Mouse (Mus musculus) liver, embryonic 14.5 days (tissue): ENCODE results near the gene Gda. TPM values are rescaled to one million over a fixed set of nuclear protein-coding genes. Genes with fewer than 3 reads are reported as not detected.

Experiments used
- ATAC-seq: fragments of 200-750 bp; cut with Nextera tagmentation; 2 replicates; pipeline ENCODE4 v1.8.0; 2017; ENCODE audit warnings: moderate number of reproducible peaks, mild to moderate bottlenecking, moderate library complexity; ENCODE audit not compliant: insufficient read depth
- DNase-seq, 3 experiments: peaks; one replicate each; pipeline ENCODE4 v3.0.0-alpha.2; 2012 to 2013; ENCODE audit warnings: low read depth in 3 of 3, low spot score in 3 of 3
- H3K27ac ChIP-seq: fragments of 300-500 bp; sonication (generic); 2 replicates; pipeline ENCODE4 v1.5.1; 2014; ENCODE audit warnings: moderate library complexity, mild to moderate bottlenecking, control low read depth, inconsistent platforms
- H3K27me3 ChIP-seq: fragments of 300-500 bp; sonication (generic); 2 replicates; pipeline ENCODE4 v1.6.1; 2014; ENCODE audit warnings: mild to moderate bottlenecking, low read length, moderate library complexity; ENCODE audit not compliant: control insufficient read depth, insufficient read depth
- H3K36me3 ChIP-seq: fragments of 300-500 bp; sonication (generic); replicated peaks from 2 replicates; pipeline ENCODE4 v1.6.1; 2014; ENCODE audit warnings: low read depth; ENCODE audit not compliant: control insufficient read depth, insufficient read depth
- H3K4me1 ChIP-seq, 2 experiments: fragments of 200-500 bp in 1 of 2; fragments of 300-500 bp in 1 of 2; sonication (generic) in 1 of 2; replicated peaks; 2 replicates each; pipeline ENCODE4 v1.6.1; 2012 to 2014; ENCODE audit warnings: antibody characterized with exemption in 1 of 2, inconsistent platforms in 1 of 2, low read length in 1 of 2; ENCODE audit not compliant: control insufficient read depth in 2 of 2, insufficient read depth in 2 of 2
- H3K4me2 ChIP-seq: fragments of 300-500 bp; sonication (generic); 2 replicates; pipeline ENCODE4 v1.6.1; 2014; ENCODE audit warnings: low read depth, mild to moderate bottlenecking, control low read depth, moderate library complexity
- H3K4me3 ChIP-seq, 2 experiments: fragments of 200-500 bp in 1 of 2; fragments of 300-500 bp in 1 of 2; sonication (generic) in 1 of 2; 2 replicates each; pipeline ENCODE4 v1.5.1; 2012 to 2014; ENCODE audit warnings: low read depth in 2 of 2, low read length in 2 of 2, mild to moderate bottlenecking in 2 of 2, control low read depth in 1 of 2, inconsistent platforms in 1 of 2, moderate library complexity in 1 of 2; ENCODE audit not compliant: insufficient read depth in 1 of 2
- H3K9ac ChIP-seq: fragments of 300-500 bp; sonication (generic); replicated peaks from 2 replicates; pipeline ENCODE4 v1.6.1; 2014; ENCODE audit warnings: mild to moderate bottlenecking, control low read depth, moderate library complexity
- H3K9me3 ChIP-seq: fragments of 300-500 bp; sonication (generic); 2 replicates; pipeline ENCODE4 v1.6.1; 2016; ENCODE audit warnings: low read length, mixed read lengths; ENCODE audit not compliant: control insufficient read depth
- CTCF ChIP-seq: IDR thresholded peaks from 2 replicates; pipeline ENCODE4 v1.5.1; 2016; ENCODE audit warnings: antibody characterized with exemption, low read depth, control low read depth
- EP300 ChIP-seq: IDR thresholded peaks from 2 replicates; pipeline ENCODE4 v1.6.1; 2016; ENCODE audit warnings: antibody characterized with exemption, low read depth
- WGBS: fragments of 180-500 bp; shearing (Covaris S2); extraction: QIAGEN DNeasy Blood & Tissue Kit; methylation state at CpG from one replicate; pipeline ENCODE4 v1.1.7; 2014; ENCODE audit not compliant: insufficient replicate concordance; 5-methylcytosine and 5-hydroxymethylcytosine counted together
- polyA plus RNA-seq, 2 experiments: library from polyadenylated mRNA; depleted of rRNA in 1 of 2; stranded (reverse) in 1 of 2; unstranded in 1 of 2; fragments of >200 nt; fragmentation: Nextera tagmentation in 1 of 2; extraction: Ambion mirVana in 1 of 2; gene quantifications; 2 replicates each; pipeline versions ENCODE4 v1.2.1 to v1.2.3; 2012 to 2014

Gda gene
- polyA plus RNA-seq, 2 experiments = 0.79 to 0.87 TPM

DNA sequence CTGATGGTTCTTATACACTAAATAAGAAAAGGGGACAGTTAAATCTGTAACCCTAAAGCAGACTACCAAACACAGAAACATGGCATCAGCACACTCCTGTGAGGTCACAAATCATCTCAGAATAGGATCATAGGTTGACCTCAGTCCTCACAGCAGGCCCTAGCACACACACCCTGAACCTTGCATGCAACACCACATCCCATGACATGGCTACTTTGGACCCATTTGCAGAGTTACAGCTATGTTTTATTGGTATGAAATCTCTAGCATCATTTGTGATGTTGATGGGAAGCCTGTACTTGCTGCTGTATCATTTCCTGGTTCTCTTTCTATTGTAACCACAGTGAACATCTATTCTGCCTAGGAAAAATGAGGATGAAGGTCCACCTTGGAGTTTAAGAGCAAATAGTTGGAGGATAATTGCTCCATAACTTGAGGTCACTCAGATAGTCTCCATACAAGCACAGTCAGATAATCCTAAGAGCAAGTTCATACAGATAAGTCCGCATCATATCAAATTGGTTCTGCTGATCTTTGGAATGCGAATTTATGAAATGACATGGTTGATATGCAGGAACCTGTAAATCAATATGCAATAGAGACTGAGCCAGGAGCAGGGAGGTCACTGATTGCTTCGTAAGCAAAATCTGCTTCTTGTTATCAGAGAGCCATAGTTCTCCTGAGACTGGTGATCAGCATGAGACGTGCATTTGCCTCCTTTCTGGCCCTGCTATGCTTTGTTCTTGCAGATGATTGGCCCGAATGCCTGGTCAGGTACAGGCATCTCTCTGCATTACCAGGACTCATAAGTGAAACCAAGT is 14.1 kb upstream of the Gda start:
- no peaks in the 10 kb centered on the region for H3K4me1 ChIP-seq
- no peak overlapping the region for H3K27ac ChIP-seq
- 59% methylated on average over 5 of the region's 5 CpGs for WGBS
- no peak for DNase-seq
- H3K4me2 ChIP-seq = no peak overlapping the region
- no peaks in the 10 kb centered on the region for H3K36me3 ChIP-seq
- no peak for TF ChIP-seq CTCF
- TF ChIP-seq EP300 = no peak
- no peak for ATAC-seq
- H3K27me3 ChIP-seq = no peaks in the 10 kb centered on the region
- no peak overlapping the region for H3K9ac ChIP-seq
- no peak overlapping the region for H3K4me3 ChIP-seq
- no peaks in the 10 kb centered on the region for H3K9me3 ChIP-seq

DNA sequence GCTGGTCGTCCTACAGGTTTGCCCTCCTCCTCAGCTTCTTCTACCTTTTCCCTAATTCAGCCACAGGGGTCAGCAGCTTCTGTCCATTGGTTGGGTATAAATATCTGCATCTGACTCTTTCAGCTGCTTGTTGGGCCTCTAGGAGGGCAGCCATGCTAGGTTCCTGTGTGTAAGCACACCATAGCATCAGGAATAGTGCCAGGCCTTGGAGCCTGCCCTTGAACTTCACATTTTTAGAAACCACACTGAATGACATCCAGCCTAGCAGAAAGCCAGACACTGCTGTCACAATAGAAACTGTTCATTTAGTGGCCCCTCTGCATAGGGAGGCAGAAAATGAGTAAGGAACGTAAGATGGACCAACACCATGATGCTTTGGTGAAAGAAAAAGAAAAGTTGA is 8.9 kb upstream of the Gda start:
- no peak overlapping the region for H3K4me3 ChIP-seq
- no peak overlapping the region for H3K9ac ChIP-seq
- no peak overlapping the region for H3K4me2 ChIP-seq
- H3K9me3 ChIP-seq = no peaks in the 10 kb centered on the region
- no peaks in the 10 kb centered on the region for H3K36me3 ChIP-seq
- H3K27ac ChIP-seq = no peak overlapping the region
- no peak for DNase-seq
- WGBS = 47% methylated on average over 2 of the region's 2 CpGs
- TF ChIP-seq CTCF = no peak
- TF ChIP-seq EP300 = no peak
- no peaks in the 10 kb centered on the region for H3K4me1 ChIP-seq
- no peaks in the 10 kb centered on the region for H3K27me3 ChIP-seq
- no peak for ATAC-seq

DNA sequence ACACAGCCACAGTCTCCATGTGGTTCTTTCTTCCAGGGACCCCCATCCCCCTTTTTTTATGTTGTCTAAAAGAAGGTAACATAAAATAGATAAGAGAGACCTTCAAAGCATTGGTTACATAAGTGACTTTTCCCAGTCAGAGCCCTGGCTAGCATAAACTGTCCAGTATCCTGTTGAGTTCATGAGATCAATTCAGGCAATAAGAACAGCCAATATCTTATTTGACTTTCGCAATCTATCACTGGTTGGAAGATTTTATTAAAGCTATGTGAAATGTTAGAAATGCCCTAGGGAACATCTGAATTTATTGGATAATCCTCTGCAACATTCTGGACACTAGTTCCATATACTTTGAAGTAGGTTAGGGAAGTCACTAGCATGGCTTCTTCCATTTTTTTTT is 7.8 kb upstream of the Gda start:
- Histone ChIP-seq H3K9ac (no peak overlapping the region), H3K4me1 (no peaks in the 10 kb centered on the region), H3K36me3 (no peaks in the 10 kb centered on the region), H3K27ac (no peak overlapping the region), H3K27me3 (no peaks in the 10 kb centered on the region), H3K4me2 (no peak overlapping the region), H3K9me3 (no peaks in the 10 kb centered on the region), H3K4me3 (no peak overlapping the region)
- no peak for TF ChIP-seq CTCF
- ATAC-seq (no peak), DNase-seq (no peak)
- 58% methylated on average over 1 of the region's 1 CpGs for WGBS

DNA sequence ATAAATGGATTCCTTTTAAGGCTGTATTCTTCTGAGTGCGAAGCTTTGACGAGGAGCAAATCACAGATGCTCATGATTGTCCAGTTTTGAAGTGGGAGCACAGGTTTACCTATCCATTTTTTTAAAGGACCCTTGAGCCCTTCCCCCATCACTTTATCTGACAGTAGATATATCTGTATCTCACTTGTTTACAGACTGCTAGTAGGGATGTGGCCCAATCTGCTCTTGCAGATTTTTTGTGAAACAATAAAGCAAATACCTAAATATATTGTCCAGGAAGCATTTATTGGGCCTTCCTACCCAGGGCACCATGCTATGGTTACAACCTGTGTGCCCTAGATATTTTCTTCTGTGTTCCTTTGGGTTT is 6.8 kb upstream of the Gda start:
- WGBS = 74% methylated on average over 2 of the region's 2 CpGs
- no peak for TF ChIP-seq CTCF
- no peak for TF ChIP-seq EP300

DNA sequence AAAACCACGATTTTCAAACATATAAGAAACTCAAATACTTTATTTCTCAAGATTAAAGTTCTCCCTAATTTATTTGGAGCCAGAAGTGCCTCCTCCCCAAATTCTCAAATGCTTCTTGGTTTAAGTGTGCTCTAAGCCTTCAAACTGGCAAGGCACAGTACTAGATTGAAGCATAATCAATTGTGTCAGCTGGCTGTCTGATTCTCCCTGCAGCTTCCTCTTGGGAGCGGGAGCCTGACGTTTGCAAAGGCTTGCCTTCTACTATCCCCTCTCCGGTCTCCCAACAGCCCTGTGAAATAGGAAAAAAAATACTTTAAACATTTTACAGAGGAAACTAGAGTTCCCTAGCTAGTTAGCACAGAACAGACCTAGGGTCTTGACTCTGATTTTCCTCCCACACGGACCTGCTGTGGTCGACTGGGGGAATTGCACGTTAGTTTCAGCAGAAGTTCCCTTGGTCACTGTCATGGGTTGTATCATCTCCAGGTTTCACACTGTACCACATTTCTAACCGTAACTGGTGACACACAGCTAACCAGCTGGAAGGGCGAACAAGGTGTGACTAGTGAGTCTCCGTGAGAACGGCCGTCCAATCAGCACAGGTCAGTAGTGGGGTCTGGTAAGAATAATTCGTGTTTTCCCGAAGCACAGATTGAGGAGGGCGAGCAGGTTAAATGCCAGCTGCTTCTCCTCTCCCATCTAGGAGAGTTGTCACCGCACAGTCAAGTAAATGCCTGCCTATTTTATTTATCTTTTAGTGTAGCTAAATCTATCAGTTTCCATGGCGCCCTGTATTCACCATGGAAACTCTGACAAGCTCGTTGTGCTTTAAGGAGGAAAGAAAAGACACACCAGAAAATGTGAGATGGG is 6.2 kb upstream of the Gda start:
- Histone ChIP-seq H3K27ac (no peak overlapping the region), H3K4me3 (no peak overlapping the region), H3K4me1 (no peaks in the 10 kb centered on the region), H3K9me3 (no peaks in the 10 kb centered on the region), H3K9ac (no peak overlapping the region), H3K36me3 (no peaks in the 10 kb centered on the region), H3K27me3 (no peaks in the 10 kb centered on the region), H3K4me2 (no peak overlapping the region)
- WGBS = 55% methylated on average over 18 of the region's 18 CpGs
- DNase-seq (no peak), ATAC-seq (no peak)
- TF ChIP-seq CTCF (no peak), EP300 (no peak)

More for the DNA sequence above, 6.8 kb upstream of the Gda start:
- Histone ChIP-seq H3K27me3 (no peaks in the 10 kb centered on the region), H3K4me3 (no peak overlapping the region), H3K9me3 (no peaks in the 10 kb centered on the region), H3K4me1 (no peaks in the 10 kb centered on the region), H3K27ac (no peak overlapping the region), H3K36me3 (no peaks in the 10 kb centered on the region), H3K4me2 (no peak overlapping the region), H3K9ac (no peak overlapping the region)
- DNase-seq = no peak
- no peak for ATAC-seq
